Mouse (Mus musculus) forebrain, embryonic 14.5 days (tissue): ENCODE measurements at regions not wholly inside any gene's neighbourhood (a gene's known extent, or its start where the extent isn't known, plus 50 kb on each side); places are given as distances from the start of the nearest gene placed in this dataset.
"Not testable (repeated sequence)": the region's sequence is repeated elsewhere in the genome, so short reads cannot be mapped to it uniquely, and the experiment has no call there.

Source experiments
- ATAC-seq: fragments of 200-750 bp; cut with Nextera tagmentation; 2 replicates; pipeline ENCODE4 v1.8.0; 2017; ENCODE audit warnings: mild to moderate bottlenecking, moderate library complexity
- DNase-seq: peaks from one replicate; pipeline ENCODE4 v3.0.0-alpha.2; 2015; ENCODE audit warnings: low spot score
- H3K27ac ChIP-seq: fragments of 300-500 bp; sonication (generic); 2 replicates; pipeline ENCODE4 v1.5.1; 2014; ENCODE audit warnings: low read depth, mild to moderate bottlenecking, control low read depth, low read length, moderate library complexity
- H3K27me3 ChIP-seq: fragments of 300-500 bp; sonication (generic); replicated peaks from 2 replicates; pipeline ENCODE4 v1.6.1; 2014; ENCODE audit warnings: low read length, control low read depth, mixed read lengths; ENCODE audit not compliant: control insufficient read depth, insufficient read depth
- H3K36me3 ChIP-seq: fragments of 300-500 bp; sonication (generic); 2 replicates; pipeline ENCODE4 v1.6.1; 2014; ENCODE audit warnings: low read length, control low read depth; ENCODE audit not compliant: control insufficient read depth, insufficient read depth
- H3K4me1 ChIP-seq: fragments of 300-500 bp; sonication (generic); 2 replicates; pipeline ENCODE4 v1.6.1; 2014; ENCODE audit warnings: antibody characterized with exemption, low read length, control low read depth; ENCODE audit not compliant: control insufficient read depth, insufficient read depth
- H3K4me2 ChIP-seq: fragments of 300-500 bp; sonication (generic); 2 replicates; pipeline ENCODE4 v1.6.1; 2014; ENCODE audit warnings: mild to moderate bottlenecking, control low read depth, low read length
- H3K4me3 ChIP-seq: fragments of 300-500 bp; sonication (generic); 2 replicates; pipeline ENCODE4 v1.5.1; 2014; ENCODE audit warnings: low read depth, low read length, control low read depth
- H3K9ac ChIP-seq: fragments of 300-500 bp; sonication (generic); 2 replicates; pipeline ENCODE4 v1.6.1; 2014; ENCODE audit warnings: mild to moderate bottlenecking, low read length, control low read depth, moderate library complexity
- H3K9me3 ChIP-seq: fragments of 300-500 bp; sonication (generic); replicated peaks from 2 replicates; pipeline ENCODE4 v1.6.1; 2016; ENCODE audit warnings: low read length, control low read depth, mixed read lengths; ENCODE audit not compliant: control insufficient read depth
- WGBS: fragments of 180-500 bp; shearing (Covaris S2); extraction: QIAGEN DNeasy Blood & Tissue Kit; methylation state at CpG from one replicate; pipeline ENCODE4 v1.1.7; 2014; 5-methylcytosine and 5-hydroxymethylcytosine counted together

GRCm38 (mm10) chr12:43212341-43212740 is 997.8 kb downstream of the Dnajb9 start:
- H3K36me3 ChIP-seq, H3K9me3 ChIP-seq, H3K9ac ChIP-seq, H3K27me3 ChIP-seq, ATAC-seq, DNase-seq, H3K4me2 ChIP-seq, H3K4me3 ChIP-seq, H3K27ac ChIP-seq, H3K4me1 ChIP-seq: not testable (repeated sequence)
- 80% methylated on average over 3 of the region's 3 CpGs for WGBS

DNA sequence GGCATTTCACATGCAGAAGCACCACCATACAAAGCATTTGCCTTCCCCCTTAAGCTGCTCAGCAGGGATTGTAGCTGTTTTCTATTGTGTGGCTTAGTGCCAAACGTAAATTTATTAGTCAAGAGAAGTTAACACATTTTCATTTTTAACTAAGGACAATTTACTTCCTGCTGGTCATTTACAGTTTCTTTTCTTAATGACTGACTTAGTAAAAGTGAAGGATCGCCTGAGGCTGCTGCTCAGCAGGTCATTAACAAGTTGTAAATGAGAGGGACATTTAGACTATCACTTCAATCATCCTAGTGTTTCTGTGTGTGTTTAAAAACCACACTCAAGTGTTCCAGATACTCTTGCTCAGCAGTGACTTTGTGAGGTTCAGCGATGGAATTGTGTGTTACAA is 1005.5 kb downstream of the Dnajb9 start:
- WGBS = 12% methylated on average over 3 of the region's 3 CpGs
- no peak overlapping the region for H3K27ac ChIP-seq
- no peak overlapping the region for H3K9ac ChIP-seq
- H3K4me1 ChIP-seq = no peaks in the 10 kb centered on the region
- DNase-seq = peak; percentile 34
- ATAC-seq = no peak
- H3K4me2 ChIP-seq = no peak overlapping the region
- H3K9me3 ChIP-seq = no peaks in the 10 kb centered on the region
- no peak overlapping the region for H3K4me3 ChIP-seq
- no peaks in the 10 kb centered on the region for H3K27me3 ChIP-seq
- no peaks in the 10 kb centered on the region for H3K36me3 ChIP-seq
